Mouse (Mus musculus) olfactory bulb, adult 2 months (tissue): ENCODE measurements around the gene Kpnb1. TPM values are rescaled to one million over a fixed set of nuclear protein-coding genes. Genes with fewer than 3 reads are reported as not detected.

Experiments
- H3K27ac ChIP-seq: fragments of 200-500 bp; 2 replicates; pipeline ENCODE4 v1.5.1; 2012; ENCODE audit warnings: low read depth, low read length; ENCODE audit not compliant: insufficient read depth
- H3K4me1 ChIP-seq: fragments of 200-500 bp; 2 replicates; pipeline ENCODE4 v1.6.1; 2012; ENCODE audit warnings: low read length; ENCODE audit not compliant: control insufficient read depth, insufficient read depth
- H3K4me3 ChIP-seq: fragments of 200-500 bp; 2 replicates; pipeline ENCODE4 v1.5.1; 2012; ENCODE audit warnings: mild to moderate bottlenecking, low read depth, low read length, moderate library complexity; ENCODE audit not compliant: insufficient read depth
- CTCF ChIP-seq: fragments of 200-500 bp; IDR thresholded peaks from 2 replicates; pipeline ENCODE4 v1.5.1; 2012; ENCODE audit warnings: low read depth, mild to moderate bottlenecking, low read length, moderate library complexity; ENCODE audit not compliant: insufficient read depth
- POLR2A ChIP-seq: fragments of 200-500 bp; IDR thresholded peaks from 2 replicates; pipeline ENCODE4 v1.6.1; 2012; ENCODE audit warnings: mild to moderate bottlenecking, low read depth, low read length, moderate library complexity; ENCODE audit not compliant: insufficient read depth
- WGBS: fragments of 180-500 bp; shearing (Covaris S2); methylation state at CpG from one replicate; pipeline ENCODE4 v1.1.7; 2018; 5-methylcytosine and 5-hydroxymethylcytosine counted together
- polyA plus RNA-seq: library from polyadenylated mRNA; stranded (reverse); fragments of >200 nt; gene quantifications from 2 replicates; pipeline ENCODE4 v1.2.4, GENCODE M21; 2012; ENCODE audit warnings: low replicate concordance; ENCODE audit not compliant: missing spikeins, insufficient read depth, insufficient read length

Kpnb1 gene
- polyA plus RNA-seq, 1 experiment = not detected

DNA sequence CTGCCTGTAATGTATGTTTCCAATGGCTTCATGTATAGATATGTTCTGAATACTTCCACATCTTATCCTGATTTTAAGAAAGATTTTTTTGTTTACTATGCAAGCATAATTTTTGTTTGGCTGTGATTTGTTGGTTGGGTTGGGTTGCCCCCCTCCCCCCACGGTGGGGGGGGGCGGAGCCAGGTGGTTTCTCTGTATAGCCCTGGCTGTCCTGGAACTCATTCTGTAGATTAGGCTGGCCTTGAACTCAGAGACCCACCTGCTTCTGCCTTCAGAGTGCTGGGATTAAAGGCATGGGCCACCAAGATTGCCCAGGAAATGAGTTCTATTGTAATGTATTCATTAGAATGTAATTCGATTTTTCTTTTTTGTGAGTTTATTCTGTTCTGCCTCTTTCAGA is 1.6 kb upstream of the Kpnb1 start:
- Histone ChIP-seq H3K4me3 (no peak overlapping the region), H3K27ac (no peak overlapping the region), H3K4me1 (no peaks in the 10 kb centered on the region)
- TF ChIP-seq POLR2A (no peak), CTCF (no peak)
- WGBS = 30% methylated on average over 3 of the region's 3 CpGs

- no peak for TF ChIP-seq POLR2A
- TF ChIP-seq CTCF = no peak
- WGBS = under 1% methylated on average over 15 of the region's 15 CpGs
- Histone ChIP-seq H3K4me3 (peak overlapping the region; percentile 93), H3K4me1 (no peaks in the 10 kb centered on the region), H3K27ac (peak overlapping the region; percentile 84)
Observed at GRCm38 (mm10) chr11:97188643-97188955, 918 bp upstream of the Kpnb1 start.

DNA sequence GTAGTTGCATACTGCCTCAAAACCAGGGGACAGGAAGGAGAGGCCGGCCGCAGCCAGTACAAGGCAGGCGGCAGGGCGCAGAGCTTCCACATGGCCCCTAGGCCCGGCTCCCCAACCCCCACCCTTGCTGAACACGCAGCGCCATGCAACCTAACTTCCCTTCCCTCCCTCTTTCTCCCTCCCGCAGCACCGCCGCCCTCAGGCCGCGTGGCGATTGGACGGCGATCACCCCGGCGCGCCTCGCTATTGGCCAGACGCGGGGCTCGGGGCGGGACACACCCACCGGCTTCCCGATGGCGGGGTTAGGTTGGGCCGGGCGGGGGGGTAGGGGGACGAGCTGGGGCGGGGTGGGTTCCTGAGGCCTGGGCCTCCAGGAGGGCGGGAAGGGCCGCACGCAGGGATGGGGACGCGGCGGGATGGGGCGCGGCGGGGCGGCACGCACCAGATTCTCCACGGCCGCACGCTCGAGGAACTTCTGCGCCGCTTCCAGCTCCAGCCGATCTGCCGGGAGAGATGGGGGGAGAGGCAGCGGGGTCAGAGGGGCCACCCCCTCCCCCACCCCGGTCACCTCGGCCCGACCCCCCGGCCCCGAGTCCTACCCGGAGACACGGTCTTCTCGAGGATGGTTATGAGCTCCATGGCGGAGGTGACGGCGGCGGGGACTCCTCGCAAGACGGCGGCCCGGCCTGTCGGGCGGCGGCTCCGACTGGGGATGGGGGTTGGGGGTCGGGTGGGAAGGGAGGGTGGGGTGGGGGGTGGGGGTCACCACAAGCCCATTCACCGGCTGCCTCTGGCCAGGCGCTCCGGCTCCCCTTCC is 526 bp downstream of the Kpnb1 start:
- 2% methylated on average over 54 of the region's 74 CpGs for WGBS
- TF ChIP-seq POLR2A = no peak; the same call in 1 of the 2 replicates
- TF ChIP-seq CTCF = no peak
- Histone ChIP-seq H3K4me1 (no peaks in the 10 kb centered on the region), H3K27ac (0 out of 2 replicates have a peak overlapping the region, but pooled peaks have one; percentile 62), H3K4me3 (peak overlapping the region; percentile 81)

DNA sequence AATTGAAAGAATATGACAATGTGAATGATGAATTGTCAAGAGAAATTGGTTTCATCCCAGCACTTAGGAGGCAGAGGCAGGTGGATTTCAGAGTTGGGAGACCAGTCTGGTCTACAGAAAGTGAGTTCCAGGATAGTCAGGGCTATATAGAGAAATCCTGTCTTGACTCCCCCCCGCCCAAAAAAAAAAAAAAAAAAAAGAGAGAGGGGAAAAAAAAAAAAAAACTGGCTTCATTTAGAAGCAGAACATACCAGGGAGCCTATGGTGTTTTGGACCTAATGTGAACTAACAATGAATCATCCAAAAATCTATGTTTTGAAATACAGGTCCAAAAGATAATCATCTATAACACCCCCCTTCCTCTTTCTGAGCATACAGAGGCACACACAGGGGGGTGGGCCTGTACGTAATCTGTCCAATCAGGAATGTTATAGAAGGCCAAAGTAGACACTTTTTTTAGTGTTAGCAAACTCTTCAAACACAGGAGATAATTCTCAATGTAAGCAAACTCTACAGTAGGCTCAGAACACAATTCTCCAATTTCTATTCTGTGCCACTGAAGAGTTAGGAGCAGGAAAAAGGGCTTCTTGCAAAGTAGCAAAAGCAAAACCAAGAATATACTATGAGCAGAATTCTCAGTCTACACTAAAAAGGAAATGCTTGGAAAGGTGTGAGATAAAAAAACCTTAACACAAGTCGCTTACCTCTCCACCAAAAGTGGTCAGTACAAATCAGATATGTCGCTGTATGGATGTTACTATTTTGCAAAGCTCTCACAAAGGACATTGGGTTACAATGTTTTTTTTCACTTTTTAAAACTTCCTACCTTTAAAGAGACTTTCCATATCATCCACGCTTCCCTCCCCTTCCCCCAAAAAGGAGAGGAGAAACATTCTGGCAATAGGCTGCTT is 1.7 kb downstream of the Kpnb1 start:
- Histone ChIP-seq H3K4me1 (no peaks in the 10 kb centered on the region), H3K4me3 (no peak overlapping the region), H3K27ac (no peak overlapping the region)
- TF ChIP-seq CTCF = no peak
- TF ChIP-seq POLR2A = no peak
- WGBS = 65% methylated on average over 5 of the region's 5 CpGs

- Histone ChIP-seq H3K4me1 (no peaks in the 10 kb centered on the region), H3K27ac (no peak overlapping the region), H3K4me3 (no peak overlapping the region)
- WGBS = 66% methylated on average over 5 of the region's 5 CpGs
- TF ChIP-seq CTCF (no peak), POLR2A (no peak)
Observed at GRCm38 (mm10) chr11:97184875-97185274, 2.8 kb downstream of the Kpnb1 start.

- no peaks in the 10 kb centered on the region for H3K4me1 ChIP-seq
Observed at GRCm38 (mm10) chr11:97182446-97182845, 5.2 kb downstream of the Kpnb1 start.

GRCm38 (mm10) chr11:97181061-97181460 is 6.6 kb downstream of the Kpnb1 start:
- no peak overlapping the region for H3K4me3 ChIP-seq
- H3K27ac ChIP-seq = no peak overlapping the region
- no peaks in the 10 kb centered on the region for H3K4me1 ChIP-seq
- 79% methylated on average over 5 of the region's 5 CpGs for WGBS
- TF ChIP-seq POLR2A (no peak), CTCF (no peak)

More at GRCm38 (mm10) chr11:97182446-97182845, 5.2 kb downstream of the Kpnb1 start:
- H3K27ac ChIP-seq = no peak overlapping the region
- no peak for TF ChIP-seq CTCF
- no peak for TF ChIP-seq POLR2A
- 79% methylated on average over 3 of the region's 3 CpGs for WGBS
- no peak overlapping the region for H3K4me3 ChIP-seq

- TF ChIP-seq POLR2A (no peak), CTCF (no peak)
- Histone ChIP-seq H3K4me3 (no peak overlapping the region), H3K4me1 (no peaks in the 10 kb centered on the region), H3K27ac (no peak overlapping the region)
- 95% methylated on average over 2 of the region's 2 CpGs for WGBS
Observed at GRCm38 (mm10) chr11:97178198-97178597, 9.5 kb downstream of the Kpnb1 start.

- TF ChIP-seq CTCF = no peak
- TF ChIP-seq POLR2A = no peak
- 40% methylated on average over 3 of the region's 3 CpGs for WGBS
- H3K4me1 ChIP-seq = no peaks in the 10 kb centered on the region
- no peak overlapping the region for H3K4me3 ChIP-seq
- no peak overlapping the region for H3K27ac ChIP-seq
Observed at GRCm38 (mm10) chr11:97176851-97177250, 10.8 kb downstream of the Kpnb1 start.
